Mouse (Mus musculus): ENCODE results near the gene Dnmt1. TPM values are rescaled to one million over a fixed set of nuclear protein-coding genes. Genes with fewer than 3 reads are reported as not detected.
A peak's percentile ranks its signal among the peaks of the same experiment; 100 is the strongest.

The Dnmt1 gene
- polyA plus RNA-seq, 1 experiment from 2014 or later, result 65.4 TPM

DNA sequence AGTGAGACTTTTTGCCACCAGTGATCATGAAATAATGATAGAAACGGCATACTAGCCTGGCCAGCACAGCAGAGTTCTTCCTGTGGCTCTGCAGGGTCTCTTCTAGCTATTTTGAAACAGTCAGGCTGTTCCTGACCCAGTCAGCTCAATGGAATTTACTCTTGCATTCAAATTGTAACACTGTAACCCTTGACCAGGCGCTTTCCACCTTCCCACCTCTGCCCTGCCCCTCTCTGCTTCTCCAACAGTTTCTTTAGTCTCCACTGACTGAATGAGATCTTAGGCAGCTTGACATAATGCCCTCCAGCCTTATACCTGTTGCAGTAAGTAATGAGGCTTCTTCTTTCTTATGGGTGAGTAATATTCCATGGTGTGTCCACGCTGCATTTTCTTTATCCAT lies 92.8 kb downstream of the Dnmt1 start:
- Histone ChIP-seq H3K4me1 (replicated peaks; ENCODE audit: control insufficient read depth, insufficient read depth, low read length) (no peaks in the 10 kb centered on the region), H3K36me3 (ENCODE audit: control insufficient read depth, insufficient read depth, low read length) (no peaks in the 10 kb centered on the region), H3K27ac (ENCODE audit: low read depth) (no peak overlapping the region), H3K9me3 (ENCODE audit: control insufficient read depth, low read length) (no peaks in the 10 kb centered on the region), H3K9ac (ENCODE audit: low read length) (no peak overlapping the region), H3K4me3 (ENCODE audit: low read depth, low read length) (no peak overlapping the region), H3K4me2 (ENCODE audit: low read length) (no peak overlapping the region), H3K27me3 (replicated peaks; ENCODE audit: control insufficient read depth, insufficient read depth, low read length) (peaks cover 35% of the 10 kb centered on the region)
- DNase-seq (ENCODE audit: low spot score) (no peak), ATAC-seq (replicated peaks; ENCODE audit: low FRiP score, low TSS enrichment, low read depth) (no peak)
- WGBS, result 55% methylated on average over 3 of the region's 3 CpGs

DNA sequence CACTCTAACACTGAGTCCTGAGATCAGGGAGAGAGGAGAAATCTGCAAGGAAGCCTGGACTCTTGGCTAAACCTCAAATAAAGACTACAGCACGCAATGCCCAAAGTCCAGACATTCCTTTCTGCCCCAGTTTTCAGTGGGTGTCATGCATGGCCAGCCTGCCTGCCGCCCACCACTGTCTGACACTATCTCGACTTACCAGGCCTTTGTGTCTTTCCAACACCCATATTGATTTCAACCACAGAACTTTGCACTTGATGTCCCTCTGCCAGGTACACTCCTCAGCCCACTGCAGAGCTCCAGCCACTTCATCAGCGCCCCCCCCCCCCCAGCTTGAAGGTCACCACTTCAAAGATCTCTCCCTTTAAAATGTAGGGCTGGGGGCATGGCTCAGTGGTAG lies 97.5 kb downstream of the Dnmt1 start:
- peaks cover 5% of the 10 kb centered on the region; the same call in 1 of the 2 replicates for H3K27me3 ChIP-seq (replicated peaks; ENCODE audit: control insufficient read depth, insufficient read depth, low read length)
- no peaks in the 10 kb centered on the region for H3K9me3 ChIP-seq (ENCODE audit: control insufficient read depth, low read length)
- H3K4me1 ChIP-seq (replicated peaks; ENCODE audit: control insufficient read depth, insufficient read depth, low read length), result no peaks in the 10 kb centered on the region
- WGBS, result 51% methylated on average over 4 of the region's 4 CpGs
- no peak overlapping the region for H3K27ac ChIP-seq (ENCODE audit: low read depth)
- no peak overlapping the region for H3K9ac ChIP-seq (ENCODE audit: low read length)
- no peaks in the 10 kb centered on the region for H3K36me3 ChIP-seq (ENCODE audit: control insufficient read depth, insufficient read depth, low read length)
- no peak overlapping the region for H3K4me3 ChIP-seq (ENCODE audit: low read depth, low read length)
- no peak overlapping the region for H3K4me2 ChIP-seq (ENCODE audit: low read length)
- DNase-seq (ENCODE audit: low spot score) (no peak), ATAC-seq (replicated peaks; ENCODE audit: low FRiP score, low TSS enrichment, low read depth) (no peak)

DNA sequence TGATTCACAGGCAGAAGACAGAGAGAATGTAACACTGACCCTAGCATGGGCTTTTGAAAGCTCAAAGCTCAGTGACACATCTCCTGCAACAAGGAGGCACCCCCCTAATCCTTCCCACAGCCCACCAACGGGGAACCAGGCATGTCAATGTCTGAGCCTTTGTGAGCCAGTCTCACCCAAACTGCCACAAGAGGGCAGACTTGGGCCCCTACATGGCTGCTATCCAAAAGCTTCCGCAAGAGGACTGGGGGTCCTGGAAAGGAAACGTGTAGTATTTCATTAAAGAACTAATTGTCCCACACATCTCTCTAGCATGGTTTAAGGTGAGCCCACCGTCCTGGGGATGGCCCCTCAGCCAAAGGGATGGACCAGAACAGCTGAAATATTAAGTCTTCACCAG lies 97.9 kb downstream of the Dnmt1 start:
- no peak for ATAC-seq (replicated peaks; ENCODE audit: low FRiP score, low TSS enrichment, low read depth)

DNA sequence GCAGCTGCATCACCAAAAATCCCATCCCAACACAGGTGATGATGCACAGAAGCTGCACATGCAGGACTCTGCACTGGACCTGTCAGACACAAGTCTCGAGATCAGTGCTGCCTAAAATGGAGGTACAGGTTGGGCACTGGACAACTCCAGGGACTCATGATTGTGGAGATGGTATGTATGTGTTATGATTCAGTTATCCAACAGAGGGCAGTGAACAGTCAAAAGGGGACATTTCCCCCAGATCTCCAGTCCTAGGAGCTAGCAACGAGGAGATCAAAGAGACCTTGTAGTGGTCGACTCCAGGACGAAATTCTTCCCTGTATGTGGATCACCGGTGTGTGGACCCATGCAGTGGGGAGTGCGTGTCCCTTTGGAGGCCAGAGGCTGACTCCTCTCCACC lies 99.8 kb downstream of the Dnmt1 start:
- no peak overlapping the region for H3K4me2 ChIP-seq (ENCODE audit: low read length)
- H3K9ac ChIP-seq (ENCODE audit: low read length), result no peak overlapping the region
- no peaks in the 10 kb centered on the region for H3K36me3 ChIP-seq (ENCODE audit: control insufficient read depth, insufficient read depth, low read length)
- H3K27ac ChIP-seq (ENCODE audit: low read depth), result no peak overlapping the region
- no peaks in the 10 kb centered on the region for H3K9me3 ChIP-seq (ENCODE audit: control insufficient read depth, low read length)
- WGBS, result 47% methylated on average over 6 of the region's 6 CpGs
- no peaks in the 10 kb centered on the region for H3K4me1 ChIP-seq (replicated peaks; ENCODE audit: control insufficient read depth, insufficient read depth, low read length)
- no peak overlapping the region for H3K4me3 ChIP-seq (ENCODE audit: low read depth, low read length)
- H3K27me3 ChIP-seq (replicated peaks; ENCODE audit: control insufficient read depth, insufficient read depth, low read length), result no peaks in the 10 kb centered on the region
- ATAC-seq (replicated peaks; ENCODE audit: low FRiP score, low TSS enrichment, low read depth) (no peak), DNase-seq (ENCODE audit: low spot score) (no peak)

More for the DNA sequence above, 97.9 kb downstream of the Dnmt1 start:
- Histone ChIP-seq H3K27me3 (replicated peaks; ENCODE audit: control insufficient read depth, insufficient read depth, low read length) (peaks cover 4% of the 10 kb centered on the region; the same call in 1 of the 2 replicates), H3K4me1 (replicated peaks; ENCODE audit: control insufficient read depth, insufficient read depth, low read length) (no peaks in the 10 kb centered on the region), H3K9me3 (ENCODE audit: control insufficient read depth, low read length) (no peaks in the 10 kb centered on the region), H3K4me3 (ENCODE audit: low read depth, low read length) (no peak overlapping the region), H3K36me3 (ENCODE audit: control insufficient read depth, insufficient read depth, low read length) (no peaks in the 10 kb centered on the region), H3K27ac (ENCODE audit: low read depth) (no peak overlapping the region), H3K4me2 (ENCODE audit: low read length) (no peak overlapping the region), H3K9ac (ENCODE audit: low read length) (no peak overlapping the region)
- peak; percentile 61 for DNase-seq (ENCODE audit: low spot score)
- 11% methylated on average over 4 of the region's 4 CpGs for WGBS

Small RNAs within 50 kb of the gene (microRNA-seq; reads per million reads assigned to microRNA genes)
- 0.68 reads per million for gene Mir7081

Other genes starting within 250 kb of the Dnmt1 start
- 7.5 and 9.4 TPM in 2 replicates for gene Olfm2, start 213.5 kb downstream of the Dnmt1 start, polyA plus RNA-seq (2014; fragmentation: Nextera tagmentation; extraction: Ambion mirVana)
- 0.71 and 1.0 TPM in 2 replicates for gene Col5a3, start 144.8 kb downstream of the Dnmt1 start, polyA plus RNA-seq (2014; fragmentation: Nextera tagmentation; extraction: Ambion mirVana)
- gene Rdh8, start 141.4 kb downstream of the Dnmt1 start, polyA plus RNA-seq (2014; fragmentation: Nextera tagmentation; extraction: Ambion mirVana), result not detected in 2 replicates
- 11.1 and 14.1 TPM in 2 replicates for gene A230050P20Rik, start 91.2 kb downstream of the Dnmt1 start, polyA plus RNA-seq (2014; fragmentation: Nextera tagmentation; extraction: Ambion mirVana)
- gene Angptl6, start 80.2 kb downstream of the Dnmt1 start, polyA plus RNA-seq (2014; fragmentation: Nextera tagmentation; extraction: Ambion mirVana), result 8.1 and 10.0 TPM in 2 replicates
- gene Ppan, start 71.7 kb downstream of the Dnmt1 start, polyA plus RNA-seq (2014; fragmentation: Nextera tagmentation; extraction: Ambion mirVana), result 101 and 106 TPM in 2 replicates
- 314 and 315 TPM in 2 replicates for gene Eif3g, start 61.3 kb downstream of the Dnmt1 start, polyA plus RNA-seq (2014; fragmentation: Nextera tagmentation; extraction: Ambion mirVana)
- gene S1pr2, start 16.9 kb upstream of the Dnmt1 start, polyA plus RNA-seq (2014; fragmentation: Nextera tagmentation; extraction: Ambion mirVana), result 31.9 and 35.5 TPM in 2 replicates
- 151 and 155 TPM in 2 replicates for gene Mrpl4, start 42.9 kb upstream of the Dnmt1 start, polyA plus RNA-seq (2014; fragmentation: Nextera tagmentation; extraction: Ambion mirVana)
- 11.4 and 11.8 TPM in 2 replicates for gene Icam1, start 56.1 kb upstream of the Dnmt1 start, polyA plus RNA-seq (2014; fragmentation: Nextera tagmentation; extraction: Ambion mirVana)
- 0.96 TPM in 1 of 2 replicates, not detected in the other for gene Icam4, start 69.5 kb upstream of the Dnmt1 start, polyA plus RNA-seq (2014; fragmentation: Nextera tagmentation; extraction: Ambion mirVana)
- 0.12 TPM in 2 replicates for gene Icam5, start 72.2 kb upstream of the Dnmt1 start, polyA plus RNA-seq (2014; fragmentation: Nextera tagmentation; extraction: Ambion mirVana)
- 1.3 TPM in 1 of 2 replicates, not detected in the other for gene Zglp1, start 107.2 kb upstream of the Dnmt1 start, polyA plus RNA-seq (2014; fragmentation: Nextera tagmentation; extraction: Ambion mirVana)
- gene Gm49373, start 113.2 kb upstream of the Dnmt1 start, polyA plus RNA-seq (2014; fragmentation: Nextera tagmentation; extraction: Ambion mirVana), result 0.20 and 0.74 TPM in 2 replicates
- 71.4 and 74.4 TPM in 2 replicates for gene Fdx1l, start 113.7 kb upstream of the Dnmt1 start, polyA plus RNA-seq (2014; fragmentation: Nextera tagmentation; extraction: Ambion mirVana)
- 2.2 and 3.7 TPM in 2 replicates for gene Gm38431, start 132.1 kb upstream of the Dnmt1 start, polyA plus RNA-seq (2014; fragmentation: Nextera tagmentation; extraction: Ambion mirVana)
- 84.1 and 87.5 TPM in 2 replicates for gene Raver1, start 132.1 kb upstream of the Dnmt1 start, polyA plus RNA-seq (2014; fragmentation: Nextera tagmentation; extraction: Ambion mirVana)
- gene Tyk2, start 171.4 kb upstream of the Dnmt1 start, polyA plus RNA-seq (2014; fragmentation: Nextera tagmentation; extraction: Ambion mirVana), result 11.7 and 12.1 TPM in 2 replicates
- gene Cdc37, start 190.1 kb upstream of the Dnmt1 start, polyA plus RNA-seq (2014; fragmentation: Nextera tagmentation; extraction: Ambion mirVana), result 307 and 327 TPM in 2 replicates
- gene Pde4a, start 205.8 kb upstream of the Dnmt1 start, polyA plus RNA-seq (2014; fragmentation: Nextera tagmentation; extraction: Ambion mirVana), result 6.7 and 7.0 TPM in 2 replicates

All from intestine, embryonic 14.5 days (tissue).